Mouse (Mus musculus) ES-Bruce4 (cell line): ENCODE data around the gene Gpnmb. TPM values are rescaled to one million over a fixed set of nuclear protein-coding genes. Genes with fewer than 3 reads are reported as not detected.

ENCODE experiments used
- H3K27ac ChIP-seq: 2 replicates; pipeline ENCODE4 v1.5.1; 2012; ENCODE audit warnings: low read length, inconsistent platforms; ENCODE audit not compliant: insufficient read depth
- H3K27me3 ChIP-seq: 2 replicates; pipeline ENCODE4 v1.6.1; 2012; ENCODE audit warnings: mild to moderate bottlenecking, low read length, inconsistent platforms; ENCODE audit not compliant: control insufficient read depth, poor library complexity, insufficient read depth, severe bottlenecking
- H3K36me3 ChIP-seq: 2 replicates; pipeline ENCODE4 v1.6.1; 2012; ENCODE audit warnings: inconsistent platforms, mild to moderate bottlenecking, low read length, moderate library complexity; ENCODE audit not compliant: control insufficient read depth, poor library complexity, insufficient read depth, severe bottlenecking
- H3K4me1 ChIP-seq: one replicate; pipeline ENCODE4 v1.8.1; 2011; ENCODE audit warnings: low read length; ENCODE audit not compliant: control insufficient read depth, insufficient read depth
- H3K4me3 ChIP-seq: 2 replicates; pipeline ENCODE4 v1.5.1; 2011; ENCODE audit warnings: low read depth, mild to moderate bottlenecking, low read length
- H3K9ac ChIP-seq: 2 replicates; pipeline ENCODE4 v1.6.1; 2012; ENCODE audit warnings: low read depth, mild to moderate bottlenecking, inconsistent platforms; ENCODE audit not compliant: poor library complexity, severe bottlenecking
- H3K9me3 ChIP-seq: replicated peaks from 2 replicates; pipeline ENCODE4 v1.6.1; 2012; ENCODE audit warnings: mild to moderate bottlenecking, low read length, inconsistent platforms; ENCODE audit not compliant: control insufficient read depth, poor library complexity, insufficient read depth, severe bottlenecking
- CTCF ChIP-seq: IDR thresholded peaks from one replicate; pipeline ENCODE4 v1.8.1; 2011; ENCODE audit warnings: low read depth, low read length
- EP300 ChIP-seq: IDR thresholded peaks from 2 replicates; pipeline ENCODE4 v1.6.1; 2011; ENCODE audit warnings: low read depth, low read length; ENCODE audit not compliant: insufficient read depth
- POLR2A ChIP-seq: IDR thresholded peaks from one replicate; pipeline ENCODE4 v1.8.1; 2011; ENCODE audit warnings: low read length; ENCODE audit not compliant: insufficient read depth
- polyA plus RNA-seq: library from polyadenylated mRNA; stranded (reverse); fragments of >200 nt; gene quantifications from 2 replicates; pipeline ENCODE4 v1.2.4, GENCODE M21; 2011; ENCODE audit warnings: low read depth; ENCODE audit not compliant: missing spikeins, insufficient read depth, insufficient read length

Gpnmb gene
- polyA plus RNA-seq, 1 experiment = 2.5 TPM

- H3K4me3 ChIP-seq = no peak overlapping the region
- H3K27me3 ChIP-seq = no peaks in the 10 kb centered on the region
- peaks cover 5% of the 10 kb centered on the region for H3K4me1 ChIP-seq
- no peak overlapping the region for H3K9ac ChIP-seq
- TF ChIP-seq CTCF (no peak), POLR2A (no peak), EP300 (no peak)
- H3K36me3 ChIP-seq = no peaks in the 10 kb centered on the region
- no peak overlapping the region for H3K27ac ChIP-seq
- H3K9me3 ChIP-seq = no peaks in the 10 kb centered on the region
These were observed 11.1 kb upstream of the Gpnmb start for GRCm38 (mm10) chr6:49025290-49025689.

GRCm38 (mm10) chr6:49026496-49026895, 9.8 kb upstream of the Gpnmb start:
- H3K36me3 ChIP-seq = no peaks in the 10 kb centered on the region
- TF ChIP-seq EP300 (no peak), CTCF (no peak), POLR2A (no peak)
- H3K27me3 ChIP-seq = no peaks in the 10 kb centered on the region

GRCm38 (mm10) chr6:49028019-49028418, 8.3 kb upstream of the Gpnmb start:
- Histone ChIP-seq H3K9me3 (no peaks in the 10 kb centered on the region), H3K27me3 (no peaks in the 10 kb centered on the region), H3K36me3 (no peaks in the 10 kb centered on the region), H3K9ac (no peak overlapping the region), H3K4me1 (peaks cover 2% of the 10 kb centered on the region), H3K4me3 (no peak overlapping the region), H3K27ac (no peak overlapping the region)
- TF ChIP-seq POLR2A (no peak), EP300 (no peak), CTCF (no peak)

More at GRCm38 (mm10) chr6:49026496-49026895, 9.8 kb upstream of the Gpnmb start:
- H3K9me3 ChIP-seq = no peaks in the 10 kb centered on the region
- peaks cover 5% of the 10 kb centered on the region for H3K4me1 ChIP-seq
- no peak overlapping the region for H3K27ac ChIP-seq
- H3K4me3 ChIP-seq = no peak overlapping the region
- H3K9ac ChIP-seq = no peak overlapping the region

GRCm38 (mm10) chr6:49028708-49029107, 7.6 kb upstream of the Gpnmb start:
- Histone ChIP-seq H3K4me3 (no peak overlapping the region), H3K27me3 (no peaks in the 10 kb centered on the region), H3K36me3 (no peaks in the 10 kb centered on the region), H3K4me1 (peaks cover 2% of the 10 kb centered on the region), H3K9ac (no peak overlapping the region), H3K9me3 (no peaks in the 10 kb centered on the region), H3K27ac (no peak overlapping the region)
- no peak for TF ChIP-seq EP300
- no peak for TF ChIP-seq CTCF
- no peak for TF ChIP-seq POLR2A

- Histone ChIP-seq H3K4me3 (no peak overlapping the region), H3K36me3 (no peaks in the 10 kb centered on the region), H3K4me1 (no peaks in the 10 kb centered on the region), H3K9ac (no peak overlapping the region), H3K27ac (no peak overlapping the region), H3K9me3 (no peaks in the 10 kb centered on the region), H3K27me3 (no peaks in the 10 kb centered on the region)
- no peak for TF ChIP-seq CTCF
- TF ChIP-seq EP300 = no peak
- no peak for TF ChIP-seq POLR2A
These were observed 5.1 kb upstream of the Gpnmb start for GRCm38 (mm10) chr6:49031230-49031629.

GRCm38 (mm10) chr6:49032783-49033182, 3.6 kb upstream of the Gpnmb start:
- TF ChIP-seq CTCF (no peak), EP300 (no peak), POLR2A (no peak)
- Histone ChIP-seq H3K27me3 (no peaks in the 10 kb centered on the region), H3K9ac (no peak overlapping the region), H3K4me1 (no peaks in the 10 kb centered on the region), H3K27ac (no peak overlapping the region), H3K36me3 (no peaks in the 10 kb centered on the region), H3K9me3 (no peaks in the 10 kb centered on the region), H3K4me3 (no peak overlapping the region)
